Mouse (Mus musculus) C2C12 (cell line): Measurements from ENCODE around the gene Tmem41b. TPM values are rescaled to one million over a fixed set of nuclear protein-coding genes. Genes with fewer than 3 reads are reported as not detected.
A peak's percentile ranks its signal among the peaks of the same experiment; 100 is the strongest.
"Not testable (repeated sequence)": the region's sequence is repeated elsewhere in the genome, so short reads cannot be mapped to it uniquely, and the experiment has no call there.

Experiments used
- H3K27me3 ChIP-seq: one replicate; pipeline ENCODE4 v1.6.1; 2011; ENCODE audit not compliant: control insufficient read depth, insufficient read depth, insufficient read length
- H3K36me3 ChIP-seq: one replicate; pipeline ENCODE4 v1.6.1; 2011; ENCODE audit not compliant: control insufficient read depth, insufficient read depth
- H3K4me3 ChIP-seq: one replicate; pipeline ENCODE4 v1.5.1; 2011; ENCODE audit warnings: mild to moderate bottlenecking, control low read depth; ENCODE audit not compliant: poor library complexity, insufficient read depth, severe bottlenecking
- H3K79me2 ChIP-seq: one replicate; pipeline ENCODE4 v1.6.1; 2011; ENCODE audit not compliant: control insufficient read depth, insufficient read depth
- H3K79me3 ChIP-seq: one replicate; pipeline ENCODE4 v1.6.1; 2011; ENCODE audit warnings: low read depth, control low read depth
- H3ac ChIP-seq: one replicate; pipeline ENCODE3; 2011; ENCODE audit warnings: low read depth; ENCODE audit not compliant: control insufficient read depth, insufficient read length
- CEBPB ChIP-seq: IDR thresholded peaks from one replicate; pipeline ENCODE4 v1.6.1; 2011; ENCODE audit warnings: low read depth, mild to moderate bottlenecking, control low read depth, moderate library complexity
- CTCF ChIP-seq: IDR thresholded peaks from one replicate; pipeline ENCODE4 v1.5.1; 2011; ENCODE audit not compliant: control insufficient read depth, insufficient read depth, insufficient read length
- FOSL1 ChIP-seq: IDR thresholded peaks from one replicate; pipeline ENCODE4 v1.8.0; 2011; ENCODE audit warnings: mild to moderate bottlenecking, low read length; ENCODE audit not compliant: poor library complexity, insufficient read depth, severe bottlenecking
- MAX ChIP-seq: IDR thresholded peaks from one replicate; pipeline ENCODE4 v1.6.1; 2011; ENCODE audit warnings: mild to moderate bottlenecking, control low read depth
- MYOD1 ChIP-seq: IDR thresholded peaks from one replicate; pipeline ENCODE4 v1.6.1; 2011; ENCODE audit warnings: low read depth; ENCODE audit not compliant: control insufficient read depth, insufficient read length
- MYOG ChIP-seq: IDR thresholded peaks from one replicate; pipeline ENCODE4 v1.6.1; 2011; ENCODE audit not compliant: control insufficient read depth, insufficient read length; ENCODE audit errors: extremely low read depth
- USF1 ChIP-seq: IDR thresholded peaks from one replicate; pipeline ENCODE4 v1.6.1; 2011; ENCODE audit warnings: low read depth, mild to moderate bottlenecking, control low read depth, moderate library complexity
- polyA plus RNA-seq: library from polyadenylated mRNA; unstranded; fragments of >200 nt; fragmentation: generic; extraction: Trizol; gene quantifications from one replicate; pipeline ENCODE4 v1.2.1, GENCODE M21; 2012; ENCODE audit warnings: missing spikeins

Gene Tmem41b
- polyA plus RNA-seq, 1 experiment = 40.5 TPM

GRCm38 (mm10) chr7:109986133-109986669 lies 528 bp downstream of the Tmem41b start:
- Histone ChIP-seq H3K27me3 (no peaks in the 10 kb centered on the region), H3K36me3 (peaks cover 12% of the 10 kb centered on the region), H3ac (peak overlapping the region; percentile 50), H3K79me3 (peaks cover 17% of the 10 kb centered on the region), H3K4me3 (peak overlapping the region; percentile 57), H3K79me2 (peaks cover 24% of the 10 kb centered on the region)
- TF ChIP-seq MAX (peak; percentile 64), MYOD1 (no peak), FOSL1 (no peak), USF1 (no peak), CEBPB (no peak)

DNA sequence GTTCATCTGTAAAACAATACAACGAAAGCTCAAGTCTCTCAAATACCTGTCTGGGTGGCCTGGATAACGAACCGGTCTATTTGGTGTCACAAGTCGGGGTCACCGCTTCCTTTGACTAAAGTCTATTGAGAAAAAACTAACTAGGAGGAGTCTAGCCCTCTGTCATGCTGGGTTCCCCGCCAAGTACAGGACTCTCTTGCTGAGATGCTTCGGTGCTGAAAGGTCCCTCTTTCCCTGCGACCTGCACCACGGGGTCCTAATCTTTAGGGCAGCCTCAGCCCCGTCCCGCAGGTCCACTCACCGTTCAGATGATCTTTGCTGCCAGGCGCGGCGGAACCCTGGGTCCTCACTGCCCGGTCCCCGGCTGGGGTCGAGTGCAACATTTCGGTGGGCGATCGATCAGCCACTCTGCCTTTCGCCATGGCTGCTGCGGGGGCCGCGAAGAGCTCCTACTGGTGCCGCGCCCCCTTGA lies 1.0 kb downstream of the Tmem41b start:
- no peaks in the 10 kb centered on the region for H3K27me3 ChIP-seq
- no peak for TF ChIP-seq MAX
- no peak for TF ChIP-seq FOSL1
- TF ChIP-seq MYOD1 = no peak
- no peak for TF ChIP-seq CTCF
- TF ChIP-seq CEBPB = no peak
- no peak for TF ChIP-seq USF1
- no peak for TF ChIP-seq MYOG
- peaks cover 17% of the 10 kb centered on the region for H3K36me3 ChIP-seq
- H3ac ChIP-seq = peak overlapping the region; percentile 50
- H3K79me2 ChIP-seq = peaks cover 24% of the 10 kb centered on the region
- peaks cover 17% of the 10 kb centered on the region for H3K79me3 ChIP-seq
- peak overlapping the region; percentile 57 for H3K4me3 ChIP-seq

- not testable (repeated sequence) for H3K4me3 ChIP-seq, H3ac ChIP-seq, H3K27me3 ChIP-seq
- H3K79me2 ChIP-seq = peaks cover 24% of the 10 kb centered on the region
- peaks cover 28% of the 10 kb centered on the region for H3K36me3 ChIP-seq
- H3K79me3 ChIP-seq = peaks cover 17% of the 10 kb centered on the region
Observed at GRCm38 (mm10) chr7:109984608-109985007, 2.1 kb downstream of the Tmem41b start.

- H3ac ChIP-seq, H3K27me3 ChIP-seq, H3K79me2 ChIP-seq, H3K79me3 ChIP-seq, H3K4me3 ChIP-seq: not testable (repeated sequence)
- peaks cover 40% of the 10 kb centered on the region for H3K36me3 ChIP-seq
Observed at GRCm38 (mm10) chr7:109977131-109977530, 9.6 kb downstream of the Tmem41b start.

- Histone ChIP-seq H3K36me3 (peaks cover 35% of the 10 kb centered on the region), H3ac (no peak overlapping the region), H3K4me3 (no peak overlapping the region), H3K79me3 (no peaks in the 10 kb centered on the region), H3K79me2 (no peaks in the 10 kb centered on the region), H3K27me3 (no peaks in the 10 kb centered on the region)
- TF ChIP-seq CTCF = no peak
- no peak for TF ChIP-seq CEBPB
- no peak for TF ChIP-seq USF1
- TF ChIP-seq MYOD1 = no peak
- no peak for TF ChIP-seq MAX
- TF ChIP-seq MYOG = no peak
- TF ChIP-seq FOSL1 = no peak
Observed at GRCm38 (mm10) chr7:109975966-109976715, 10.6 kb downstream of the Tmem41b start.

- TF ChIP-seq USF1 = no peak
- no peak for TF ChIP-seq MYOG
- TF ChIP-seq CEBPB = no peak
- TF ChIP-seq MAX = no peak
- no peak for TF ChIP-seq CTCF
- no peak for TF ChIP-seq MYOD1
- TF ChIP-seq FOSL1 = no peak
- no peak overlapping the region for H3K4me3 ChIP-seq
- no peaks in the 10 kb centered on the region for H3K36me3 ChIP-seq
- H3K79me2 ChIP-seq = no peaks in the 10 kb centered on the region
- no peaks in the 10 kb centered on the region for H3K27me3 ChIP-seq
- no peaks in the 10 kb centered on the region for H3K79me3 ChIP-seq
- no peak overlapping the region for H3ac ChIP-seq
Observed at GRCm38 (mm10) chr7:109969542-109969941, 17.2 kb downstream of the Tmem41b start.
